Comparison of ENCODE assay signal across 8 mouse cellular contexts in the genomic region with DNA sequence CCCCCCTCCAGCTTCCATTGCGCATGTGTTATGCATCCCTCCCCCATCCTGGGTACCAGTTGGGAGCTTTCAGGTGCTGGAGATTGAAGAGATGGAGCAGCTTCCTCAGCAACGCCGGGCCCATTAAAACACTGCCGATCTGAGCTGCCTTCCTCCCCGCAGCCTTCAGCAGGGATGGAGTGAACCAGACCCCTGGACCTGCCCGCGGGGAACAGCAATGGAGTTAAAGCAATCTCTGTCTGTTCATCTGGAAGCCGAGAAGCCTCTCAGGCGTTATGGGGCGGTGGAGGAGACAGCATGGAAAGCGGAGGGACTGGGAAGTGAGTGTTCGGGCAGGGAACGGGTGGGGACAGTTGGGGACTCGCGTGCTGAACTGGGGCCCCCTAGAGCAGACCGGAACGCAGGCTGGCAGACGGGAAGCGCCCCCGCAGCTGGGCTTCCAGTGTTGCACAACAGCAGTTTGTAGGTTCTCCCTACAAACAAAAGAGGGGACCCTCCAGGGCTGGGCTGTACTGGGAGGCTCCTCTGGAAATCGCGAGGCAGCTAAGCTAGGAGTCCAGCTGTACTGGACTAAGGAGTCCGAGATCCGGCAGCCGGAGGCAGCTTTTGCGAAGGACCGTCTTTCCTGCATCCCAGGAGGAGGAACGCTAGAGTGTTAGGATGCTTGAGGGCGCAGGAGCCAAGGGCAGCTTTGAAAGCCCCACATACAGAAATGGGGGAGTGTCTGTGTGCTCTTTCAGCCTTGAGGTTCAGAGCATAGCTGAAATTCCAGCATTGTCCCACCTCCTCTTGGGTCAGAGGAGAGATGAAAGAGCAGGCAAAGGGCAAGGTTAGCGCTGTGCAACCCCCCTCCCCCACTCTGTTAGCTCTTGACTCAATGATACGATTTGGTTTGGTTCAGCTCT. TPM values are rescaled to one million over a fixed set of nuclear protein-coding genes. Genes with fewer than 3 reads are reported as not detected.
A peak's percentile ranks its signal among the peaks of the same experiment; 100 is the strongest.
DNase-seq lines count a peak whose midpoint lies in the region; ATAC-seq and TF ChIP-seq lines count a peak whose summit lies in the region.

A gene (plus strand): TSS at position 31 of the 905 bp plus-strand sequence.
A gene (minus strand): TSS at position 315 of the 905 bp plus-strand sequence.

- no peaks in the 10 kb centered on the region for H3K27me3 ChIP-seq in lung, embryonic 16.5 days (ENCODE audit: control insufficient read depth, insufficient read depth, low read depth, low read length)
- no peaks in the 10 kb centered on the region for H3K27me3 ChIP-seq in stomach, postnatal 0 days (ENCODE audit: control insufficient read depth, insufficient read depth, low read length)

- peak within 1 kb of the TSS; percentile 52 for H3K9ac ChIP-seq in lung, embryonic 16.5 days (ENCODE audit: low read length)
- H3K9ac ChIP-seq in stomach, postnatal 0 days (ENCODE audit: low read length): peak within 1 kb of the TSS; percentile 41; the same call in 1 of the 2 replicates

- TF ChIP-seq EP300 in stomach, postnatal 0 days (optimal IDR thresholded peaks at IDR 0.05): no peak

- no peaks in the 10 kb centered on the region for H3K9me3 ChIP-seq in lung, embryonic 16.5 days (ENCODE audit: control insufficient read depth, low read length)
- H3K9me3 ChIP-seq in stomach, postnatal 0 days (ENCODE audit: control insufficient read depth, low read length): no peaks in the 10 kb centered on the region

- DNase-seq in lung, postnatal 14 days: no peak
- peak; percentile 11 for DNase-seq in embryo, embryonic 11.5 days (ENCODE audit: low read depth, low spot score)
- peak; percentile 62 to 71 for DNase-seq in layer of hippocampus, postnatal 36 days
- DNase-seq in mesoderm, embryonic 11.5 days (ENCODE audit: low read depth, low spot score): peak; percentile 47
- peak; percentile 20 for DNase-seq in stomach, postnatal 0 days (ENCODE audit: low spot score)
- DNase-seq in thymus, postnatal 14 days: no peak

- H3K36me3 ChIP-seq in lung, embryonic 16.5 days (ENCODE audit: control insufficient read depth, insufficient read depth, low read length): no peaks in the 10 kb centered on the region
- no peaks in the 10 kb centered on the region for H3K36me3 ChIP-seq in stomach, postnatal 0 days (ENCODE audit: control insufficient read depth, insufficient read depth, low read length)

- H3K4me1 ChIP-seq in lung, embryonic 16.5 days (replicated peaks; ENCODE audit: control insufficient read depth, insufficient read depth, low read length): no peaks in the 10 kb centered on the region
- no peaks in the 10 kb centered on the region for H3K4me1 ChIP-seq in stomach, postnatal 0 days (replicated peaks; ENCODE audit: control insufficient read depth, insufficient read depth)

- peak within 1 kb of the TSS; percentile 42 for H3K4me3 ChIP-seq in lung, embryonic 16.5 days (ENCODE audit: low read length)
- peak within 1 kb of the TSS; percentile 38 for H3K4me3 ChIP-seq in stomach, postnatal 0 days (ENCODE audit: low read depth, low read length)

- H3K4me2 ChIP-seq in lung, embryonic 16.5 days (ENCODE audit: low read depth, low read length): peak within 1 kb of the TSS; percentile 76
- H3K4me2 ChIP-seq in stomach, postnatal 0 days (replicated peaks; ENCODE audit: low read depth): peak within 1 kb of the TSS; percentile 70

- no peak within 1 kb of the TSS for H3K27ac ChIP-seq in lung, embryonic 16.5 days (ENCODE audit: low read length)
- H3K27ac ChIP-seq in stomach, postnatal 0 days (replicated peaks): no peak within 1 kb of the TSS

- no peak for TF ChIP-seq CTCF in stomach, postnatal 0 days (IDR thresholded peaks at IDR 0.05; ENCODE audit: low read depth)

- 1% methylated on average over 31 of the region's 31 CpGs for WGBS in lung, embryonic 16.5 days
- WGBS in stomach, postnatal 0 days: 1% methylated on average over 31 of the region's 31 CpGs

- ATAC-seq in lung, embryonic 16.5 days (ENCODE audit: low read depth): peak; percentile 49
- peak; percentile 68 to 76 for ATAC-seq in hematopoietic stem cell, adult 5-6 weeks (replicated peaks in 1 of 2; ENCODE audit: insufficient read depth in 1 of 2, low FRiP score in 2 of 2, low TSS enrichment in 1 of 2, low read depth in 1 of 2, poor library complexity in 2 of 2, severe bottlenecking in 2 of 2)
- ATAC-seq in stomach, postnatal 0 days (ENCODE audit: low FRiP score, low TSS enrichment): peak; percentile 32; the same call in 1 of the 2 replicates

RNA-seq across cellular contexts. Expression of the first gene that starts in this region (rescaled TPM):
- 0.44 and 0.84 TPM in 2 replicates for polyA plus RNA-seq in lung, embryonic 16.5 days (2015; fragmentation: Nextera tagmentation; extraction: Ambion mirVana)
- total RNA-seq in hematopoietic stem cell, adult 5-6 weeks (2017): 0.31 TPM in 1 of 2 replicates, not detected in the other
- 100 to 1,000 TPM; 254 to 276 TPM for total RNA-seq in layer of hippocampus, postnatal 36 days (2021)
- polyA plus RNA-seq in stomach, postnatal 0 days (2015; fragmentation: Nextera tagmentation; extraction: Ambion mirVana): 0.70 and 1.3 TPM in 2 replicates

RNA-seq across cellular contexts. Expression of the second gene that starts in this region (rescaled TPM):
- not detected in 2 replicates for polyA plus RNA-seq in lung, embryonic 16.5 days (2015; fragmentation: Nextera tagmentation; extraction: Ambion mirVana)
- total RNA-seq in hematopoietic stem cell, adult 5-6 weeks (2017): 2.1 and 2.4 TPM in 2 replicates
- 1 to 10 TPM; 1.4 TPM for total RNA-seq in layer of hippocampus, postnatal 36 days (2021)
- not detected in 2 replicates for polyA plus RNA-seq in stomach, postnatal 0 days (2015; fragmentation: Nextera tagmentation; extraction: Ambion mirVana)

Comparison
In these comparisons a context has a peak if more than half of its experiments do, and no peak if none do; other contexts are left out.
1. RNA of the first gene that starts in this region (total RNA-seq): 254 to 276 TPM in layer of hippocampus, postnatal 36 days; 0.31 TPM in hematopoietic stem cell, adult 5-6 weeks; every median in the first group is over 100 times any median in the second.
2. Peak in ATAC-seq, H3K4me3 ChIP-seq, H3K9ac ChIP-seq and H3K4me2 ChIP-seq in lung, embryonic 16.5 days; RNA of the genes that start here not detected or under 1 TPM.
3. DNase-seq: peak in embryo, embryonic 11.5 days (single experiment), layer of hippocampus, postnatal 36 days (2 of 2), mesoderm, embryonic 11.5 days (single experiment) and stomach, postnatal 0 days (single experiment); none in lung, postnatal 14 days (single experiment) and thymus, postnatal 14 days (single experiment).
4. Peak in every context shown above with its lines, with median percentiles within 50 percentile points of each other: ATAC-seq.